Mouse (Mus musculus): ENCODE results near the gene Bcam.
A peak's percentile ranks its signal among the peaks of the same experiment; 100 is the strongest.
"Not testable (repeated sequence)": the region's sequence is repeated elsewhere in the genome, so short reads cannot be mapped to it uniquely, and the experiment has no call there.

Bcam gene

DNA sequence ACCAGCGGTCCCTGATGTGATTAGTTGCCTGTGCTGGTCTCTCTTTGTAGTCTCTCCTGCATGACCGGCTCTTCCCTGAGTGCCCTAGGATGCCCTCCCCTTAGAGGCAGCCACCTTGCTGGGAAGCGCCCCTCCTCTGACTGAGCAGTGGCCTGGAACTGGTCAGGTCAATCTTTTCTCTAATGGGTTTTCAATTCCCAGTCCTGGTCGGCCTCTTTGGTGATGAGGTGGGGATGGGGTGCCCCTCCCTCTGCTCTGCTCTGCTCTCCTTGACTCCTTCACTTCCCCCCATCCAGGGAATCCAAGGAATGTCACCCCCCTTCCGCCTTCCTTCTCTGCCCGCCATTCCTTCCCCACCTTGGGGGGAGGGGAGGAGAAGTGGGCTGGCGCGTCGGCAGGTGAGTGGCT, at the start of gene Bcam:
TSS of gene Bcam (minus strand) at position 33 of the 408 bp plus-strand sequence.
- DNase-seq (ENCODE audit: low spot score): no peak

DNA sequence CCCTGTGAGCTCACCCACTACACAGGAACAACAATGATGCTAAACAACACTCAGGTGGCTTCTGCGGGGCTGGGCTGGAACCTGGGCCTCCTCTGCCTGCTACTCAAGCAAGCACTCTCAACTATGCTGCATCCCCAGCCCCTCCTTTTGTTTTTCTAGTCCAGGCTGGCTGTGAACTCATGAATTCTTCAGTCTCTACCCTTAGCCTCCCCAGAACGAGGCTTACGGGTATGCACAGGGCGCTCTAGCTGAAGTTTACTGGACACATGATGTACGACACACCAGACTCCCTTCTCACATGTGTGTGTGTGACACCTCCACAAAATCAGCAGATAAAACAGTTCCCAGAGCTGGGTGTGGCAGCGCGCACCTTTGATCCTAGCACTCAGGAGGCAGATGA, 48.1 kb upstream of the Bcam start:
- no peak for DNase-seq (ENCODE audit: low spot score)

DNA sequence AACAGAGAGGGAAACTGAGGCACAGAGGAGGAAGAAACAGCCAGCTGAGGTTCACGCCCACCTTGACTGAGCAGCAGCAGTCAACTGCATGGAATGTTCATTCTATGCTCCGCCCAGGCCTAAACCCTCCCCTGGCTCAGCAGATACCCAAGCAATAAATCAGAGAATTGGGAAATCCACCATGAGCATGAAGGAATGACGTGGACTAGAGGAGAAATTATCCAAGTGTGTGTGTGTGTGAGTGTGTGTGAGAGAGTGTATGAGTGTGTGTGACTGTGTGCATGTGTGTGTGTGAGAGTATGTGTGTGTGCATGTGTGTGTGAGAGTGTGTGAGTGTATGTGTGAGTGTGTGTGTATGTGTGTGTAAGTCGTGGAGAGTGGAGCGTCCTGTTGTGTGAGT, 47.6 kb upstream of the Bcam start:
- DNase-seq (ENCODE audit: low spot score): no peak

DNA sequence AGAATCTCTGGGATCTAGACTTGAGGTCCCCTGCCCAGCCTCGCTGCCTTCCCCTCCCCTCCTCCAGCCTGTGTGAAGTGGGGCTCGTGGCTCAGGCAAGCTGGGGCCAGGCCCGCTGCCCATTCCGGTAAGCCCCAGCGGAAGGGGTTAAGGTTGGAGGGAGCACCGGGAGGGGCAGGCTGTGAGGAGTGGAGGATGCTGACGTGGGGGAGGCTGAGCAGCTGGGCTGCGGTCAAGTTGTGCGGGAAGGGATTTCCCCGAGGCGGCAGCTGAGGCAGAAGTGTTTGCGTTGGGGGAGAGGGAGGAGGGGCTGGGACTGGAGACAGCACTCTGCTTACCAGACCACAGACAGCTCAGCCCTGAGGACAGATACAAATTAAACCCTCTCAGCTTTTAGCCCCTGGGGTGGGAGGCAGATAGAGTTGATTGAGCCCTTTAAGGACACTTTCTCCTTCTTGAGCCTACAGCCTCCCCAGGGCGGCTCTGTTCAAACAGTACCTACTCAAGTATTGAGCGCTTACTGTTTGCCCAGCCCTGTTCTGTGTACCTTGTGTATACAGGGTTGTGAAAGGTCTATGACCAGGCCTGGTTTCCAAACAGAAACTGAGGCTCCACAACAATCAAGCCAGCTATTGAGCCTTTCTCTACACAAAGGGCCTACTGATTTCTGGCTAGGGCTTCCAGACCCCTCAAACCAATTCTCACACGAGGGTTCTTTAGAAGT, 46.7 kb upstream of the Bcam start:
- DNase-seq (ENCODE audit: low spot score): no peak

DNA sequence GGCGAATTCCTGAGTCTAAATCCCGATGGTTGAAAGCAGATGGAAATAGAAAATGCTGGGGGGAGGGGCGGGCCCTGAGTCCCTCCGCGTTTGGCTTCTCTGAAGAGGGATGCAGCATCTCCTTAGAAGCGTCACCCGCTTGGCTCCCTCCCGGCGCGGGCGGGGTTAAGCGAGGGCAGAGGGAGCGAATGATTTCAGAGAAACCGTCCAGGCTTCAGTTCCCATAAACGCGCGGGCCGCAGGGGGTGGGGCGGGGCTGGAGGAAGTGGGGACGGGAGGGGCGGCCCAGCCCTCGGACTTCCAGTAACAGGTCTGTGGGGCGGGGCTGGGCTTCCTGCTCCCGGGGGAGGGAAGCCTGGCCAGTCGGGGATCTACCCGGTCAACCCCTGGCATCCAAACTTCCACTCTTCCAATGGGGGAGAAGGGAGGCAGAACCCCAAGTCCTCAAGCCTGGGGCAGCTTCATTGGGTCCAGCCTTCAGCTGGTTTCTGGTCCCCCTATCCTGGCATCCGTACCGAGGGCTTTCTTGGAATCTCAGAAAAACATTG, 45.5 kb upstream of the Bcam start:
- peak; percentile 40 for DNase-seq (ENCODE audit: low spot score)

DNA sequence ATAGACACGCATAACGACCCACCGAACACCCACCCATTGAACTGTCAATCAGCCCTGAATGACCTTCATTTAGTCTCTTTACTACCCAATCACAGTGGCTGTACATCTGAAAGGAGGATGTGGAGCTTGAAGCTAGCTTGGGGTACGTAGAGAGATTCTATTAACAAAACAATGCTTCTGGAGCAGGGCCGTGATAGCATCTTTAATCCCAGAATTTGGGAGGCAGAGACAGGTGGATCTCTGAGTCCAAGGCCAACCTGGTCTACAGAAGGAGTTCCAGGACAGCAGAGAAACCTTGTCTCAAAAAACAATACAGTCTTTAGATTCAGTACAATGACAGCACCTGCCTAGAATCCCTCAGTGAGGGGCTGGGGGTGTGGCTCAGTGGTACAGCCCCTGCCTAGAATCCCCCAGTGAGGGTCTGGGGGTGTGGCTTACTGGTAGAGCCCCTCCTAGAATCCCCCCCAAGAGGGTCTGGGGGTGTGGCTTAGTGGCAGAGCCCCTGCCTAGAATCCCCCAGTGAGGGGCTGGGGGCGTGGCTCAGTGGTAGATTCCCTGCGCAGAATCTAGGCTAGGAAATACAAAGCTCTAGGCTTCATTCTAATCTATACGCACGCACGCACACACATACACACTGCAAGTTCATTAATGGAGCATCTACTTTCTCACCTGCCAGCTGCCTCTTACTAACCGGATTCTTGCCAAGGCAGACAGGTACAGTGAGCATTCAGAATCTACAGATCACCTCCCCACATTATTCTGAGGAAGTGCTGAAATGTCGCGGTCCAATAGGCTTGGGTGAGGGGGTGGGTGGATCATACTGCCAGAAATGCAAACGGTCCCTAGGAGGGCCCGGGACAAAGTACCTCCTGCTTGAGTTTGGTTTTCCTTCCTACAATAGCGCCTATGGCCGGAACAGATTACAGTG, 44.7 kb upstream of the Bcam start:
- DNase-seq (ENCODE audit: low spot score): no peak

DNA sequence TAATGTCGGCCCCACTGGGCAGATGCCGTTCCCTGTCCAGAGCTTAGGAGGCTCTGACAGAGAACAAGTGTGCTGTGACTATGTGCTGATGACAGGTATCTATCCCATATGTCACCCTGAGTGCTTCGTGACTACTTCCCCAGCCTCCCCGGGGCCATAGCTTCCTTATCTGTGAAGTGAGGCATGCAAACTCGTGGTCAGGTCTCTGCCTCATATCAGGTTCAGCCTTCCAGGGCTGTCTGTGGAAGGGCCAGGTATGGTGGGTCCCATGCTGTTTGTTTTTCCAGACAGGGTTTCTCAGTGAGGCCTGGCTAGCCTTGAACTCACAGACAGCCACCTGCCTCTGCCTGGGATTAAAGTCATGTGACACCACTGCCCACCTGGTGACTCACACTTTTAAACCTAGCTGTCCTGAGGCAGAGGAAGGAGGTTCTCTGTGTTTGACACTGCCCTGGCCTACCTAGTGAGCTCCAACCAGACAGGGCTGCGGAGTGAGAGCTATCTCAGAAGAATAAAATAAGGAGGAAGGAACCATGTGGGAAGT, 42.8 kb upstream of the Bcam start:
- DNase-seq (ENCODE audit: low spot score): no peak

DNA sequence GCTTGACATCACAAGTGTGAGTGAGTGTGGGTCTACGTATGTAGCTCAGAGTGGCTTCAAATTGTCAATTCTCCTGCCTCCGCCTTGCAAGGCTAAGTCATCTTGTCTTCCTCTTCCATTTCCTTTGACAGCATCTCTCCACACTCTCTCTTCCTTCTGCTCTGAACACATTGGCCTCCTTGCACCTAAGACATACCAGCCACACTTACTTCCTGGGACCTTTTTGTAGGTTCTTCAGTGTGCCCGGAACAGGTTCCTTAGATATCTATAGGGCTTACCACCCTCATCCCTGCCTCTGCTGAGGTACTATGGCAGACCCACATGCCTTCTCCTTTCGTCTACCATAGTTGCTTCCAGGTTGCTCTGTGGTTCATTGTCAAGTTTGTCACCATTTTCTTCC, 42.3 kb upstream of the Bcam start:
- no peak for DNase-seq (ENCODE audit: low spot score)

DNA sequence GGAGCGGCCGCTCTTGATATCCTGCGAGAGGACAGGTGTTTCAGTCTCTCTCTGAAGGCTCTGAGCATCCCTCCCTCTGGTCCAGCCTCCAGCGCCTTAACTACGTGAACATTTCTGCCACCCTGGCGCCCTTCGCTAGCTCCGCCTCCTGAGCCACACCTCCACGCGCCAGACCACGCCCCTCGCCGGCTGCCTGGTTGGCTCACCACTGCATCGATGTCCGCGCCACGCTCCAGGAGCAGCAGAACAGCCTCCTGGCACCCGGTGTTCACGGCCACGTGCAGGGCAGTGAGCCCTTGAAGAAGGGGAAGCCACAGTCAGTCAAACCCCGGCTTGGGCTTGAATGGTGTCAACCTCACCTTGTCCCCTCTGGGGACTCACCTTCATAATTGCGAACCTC, 40.3 kb upstream of the Bcam start:
- no peak for DNase-seq (ENCODE audit: low spot score)

DNA sequence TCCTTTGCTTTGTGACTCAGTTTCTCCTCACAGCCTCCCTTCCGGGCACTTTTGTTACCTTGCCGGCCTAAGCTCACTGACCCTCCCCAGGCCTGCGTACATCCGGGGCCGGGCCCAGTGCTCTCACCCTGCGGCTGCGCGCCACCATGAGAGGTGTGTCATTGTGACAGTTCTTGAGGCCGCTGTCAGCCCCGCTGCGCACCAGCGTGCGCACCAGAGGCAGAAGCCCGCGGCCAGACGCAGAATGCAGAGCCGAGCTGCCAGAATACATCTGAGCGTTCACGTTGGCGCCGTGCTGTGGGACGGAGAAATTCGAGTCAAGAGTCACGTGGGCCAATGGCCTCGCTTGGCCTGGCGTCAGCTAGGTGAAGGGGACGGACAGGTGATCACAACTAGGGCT, 38.6 kb upstream of the Bcam start:
- DNase-seq (ENCODE audit: low spot score): no peak

DNA sequence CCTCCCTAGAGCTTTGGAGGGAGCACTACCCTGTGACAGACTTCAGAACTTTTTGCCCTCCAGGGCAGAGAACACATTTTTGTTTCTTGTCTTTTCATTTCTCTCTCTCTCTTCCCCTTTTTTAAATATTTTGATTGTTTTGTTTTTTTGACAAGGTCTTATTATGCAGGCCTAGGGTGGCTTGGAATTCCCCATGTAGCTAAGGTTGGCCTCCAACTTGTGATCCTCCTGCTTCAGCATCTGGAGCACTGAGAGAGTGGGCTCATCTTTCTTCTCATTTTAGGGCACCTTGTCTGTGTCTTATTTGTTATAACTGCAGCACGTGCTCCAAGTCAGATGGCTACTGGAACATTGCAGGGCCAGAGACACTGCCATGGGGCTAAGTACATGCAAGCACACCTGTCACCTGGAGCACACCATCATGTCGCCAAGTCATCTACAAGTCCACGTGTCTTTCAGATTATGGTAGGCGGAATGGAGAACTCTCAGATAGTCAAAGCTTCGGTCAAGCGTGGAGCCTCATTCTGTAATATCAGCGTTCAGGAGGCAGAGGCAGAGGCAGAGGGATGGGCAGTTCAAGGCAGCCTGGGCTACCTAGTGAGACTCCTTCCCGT, 35.6 kb upstream of the Bcam start:
- DNase-seq (ENCODE audit: low spot score): no peak

DNA sequence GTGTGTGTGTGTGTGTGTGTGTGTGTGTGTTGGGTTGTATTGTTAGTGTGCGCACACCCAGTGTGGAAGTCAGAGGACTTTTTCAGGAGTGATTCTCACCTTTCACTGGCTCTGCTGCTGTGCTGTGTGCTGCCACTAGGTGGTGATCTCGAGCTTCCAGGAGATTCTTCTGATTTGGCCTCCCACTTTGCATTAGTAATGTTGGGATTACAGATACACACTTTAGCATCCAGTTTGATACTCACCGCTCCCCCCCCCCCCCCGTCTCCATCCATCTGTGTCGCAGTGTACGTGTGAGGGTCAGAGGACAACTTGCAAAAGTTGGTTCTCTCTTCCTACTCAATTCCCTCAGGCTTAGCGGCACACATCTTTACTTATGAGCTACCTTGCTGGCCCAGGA, 32.2 kb upstream of the Bcam start:
- no peak for DNase-seq (ENCODE audit: low spot score)

DNA sequence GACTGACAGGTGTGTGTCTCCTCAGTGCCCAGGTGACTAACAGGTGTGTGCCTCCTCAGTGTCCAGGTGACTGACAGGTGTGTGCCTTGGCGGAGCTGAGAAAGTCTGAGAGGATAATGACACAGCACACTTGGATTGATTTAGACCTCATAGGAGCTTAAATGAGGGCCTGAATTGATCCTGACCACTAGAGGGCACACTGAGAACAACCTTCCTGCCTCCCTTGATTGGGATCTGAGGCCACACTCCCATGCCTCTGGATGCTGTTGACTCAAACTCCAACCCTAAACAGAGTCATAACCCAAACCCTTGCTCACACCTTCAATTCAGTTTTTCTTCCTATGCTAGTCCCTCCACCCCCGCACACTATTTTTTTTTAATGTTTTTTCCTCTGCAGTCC, 29.9 kb upstream of the Bcam start:
- no peak for DNase-seq (ENCODE audit: low spot score)

DNA sequence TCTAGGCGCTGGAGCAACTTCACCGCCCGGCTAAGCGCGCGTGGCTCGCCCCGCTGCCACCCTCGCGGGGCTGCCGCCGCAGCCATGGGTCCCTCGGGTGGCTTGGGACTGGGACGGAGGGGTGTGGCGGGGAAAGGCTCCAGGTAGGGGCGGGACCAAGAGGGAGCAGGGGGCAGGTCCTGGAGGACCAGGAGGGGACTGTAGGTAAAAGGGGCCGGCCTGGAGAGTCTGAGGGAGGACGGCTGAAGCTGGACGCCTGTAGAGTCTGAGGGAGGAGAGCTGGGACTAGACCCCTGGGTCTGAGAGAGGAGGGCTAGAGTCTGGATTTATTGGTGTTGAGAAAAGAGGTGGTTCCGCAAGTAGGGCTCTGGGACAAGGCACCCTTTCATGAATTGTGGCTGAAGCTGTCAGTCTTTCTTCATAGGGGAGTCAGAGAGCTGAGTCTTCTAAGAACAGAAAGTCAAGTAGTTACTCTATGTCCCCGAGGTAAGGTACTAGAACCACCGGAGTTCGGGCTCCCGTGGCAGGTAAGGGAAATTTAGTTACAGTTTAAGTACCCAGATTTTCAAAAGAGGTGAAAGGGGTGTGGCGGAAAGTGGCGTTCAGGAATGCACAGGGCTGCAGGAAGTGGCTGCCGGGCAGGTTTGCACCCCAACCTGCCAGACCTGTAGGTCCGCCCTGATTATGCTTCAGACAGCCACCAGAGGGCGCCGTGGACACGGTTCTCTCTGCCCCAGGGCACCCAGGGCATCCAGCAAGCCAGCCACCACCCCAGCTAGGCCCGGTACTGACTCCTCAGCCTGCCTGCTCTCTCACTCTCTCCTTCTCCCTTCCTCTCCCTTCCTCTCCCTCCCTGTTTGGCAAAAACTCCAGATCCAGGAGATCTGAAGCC, 26.1 kb upstream of the Bcam start, which contains the start of gene Cblc:
TSS of gene Cblc (minus strand) at position 113 of the 892 bp plus-strand sequence.
- no peak for DNase-seq (ENCODE audit: low spot score)

DNA sequence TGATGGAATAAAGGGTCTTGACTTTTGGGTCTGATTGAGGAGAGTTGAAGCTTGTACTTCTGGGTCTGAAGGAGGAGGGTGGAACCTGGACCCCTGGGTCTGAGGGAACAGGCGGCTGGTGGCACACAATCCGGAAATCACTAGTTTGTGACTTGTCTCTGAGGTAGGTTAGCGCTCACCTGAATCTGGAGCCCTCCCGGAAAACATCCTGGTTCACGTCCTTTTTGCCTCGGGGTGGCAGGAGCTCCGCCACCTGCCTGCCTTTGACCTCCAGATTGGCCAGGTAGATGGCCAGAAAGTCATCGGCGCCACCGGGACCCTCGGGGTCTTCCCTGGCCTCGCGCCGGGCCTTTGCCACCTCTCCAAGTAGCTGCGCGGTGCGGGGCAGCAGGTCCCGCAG, 25.4 kb upstream of the Bcam start:
- DNase-seq (ENCODE audit: low spot score): no peak

DNA sequence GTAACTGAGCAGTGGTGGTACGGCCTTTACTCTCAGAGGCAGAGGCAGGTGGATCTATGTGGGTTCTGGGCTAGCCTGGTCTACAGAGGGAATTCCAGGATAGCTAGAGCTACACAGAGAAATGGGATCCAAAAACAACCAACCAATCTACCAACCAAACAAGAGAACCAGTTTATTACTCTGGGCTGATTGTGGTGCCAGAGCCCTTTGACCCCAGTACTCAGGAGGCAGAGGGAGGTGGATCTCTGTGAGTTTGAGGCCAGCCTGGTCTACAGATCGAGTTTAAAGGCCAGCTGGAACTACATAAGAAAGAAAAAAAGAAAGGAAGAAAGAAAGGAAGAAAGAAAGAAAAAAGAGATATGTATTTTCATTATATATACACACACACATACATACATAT, 24.4 kb upstream of the Bcam start:
- DNase-seq (ENCODE audit: low spot score): no peak

DNA sequence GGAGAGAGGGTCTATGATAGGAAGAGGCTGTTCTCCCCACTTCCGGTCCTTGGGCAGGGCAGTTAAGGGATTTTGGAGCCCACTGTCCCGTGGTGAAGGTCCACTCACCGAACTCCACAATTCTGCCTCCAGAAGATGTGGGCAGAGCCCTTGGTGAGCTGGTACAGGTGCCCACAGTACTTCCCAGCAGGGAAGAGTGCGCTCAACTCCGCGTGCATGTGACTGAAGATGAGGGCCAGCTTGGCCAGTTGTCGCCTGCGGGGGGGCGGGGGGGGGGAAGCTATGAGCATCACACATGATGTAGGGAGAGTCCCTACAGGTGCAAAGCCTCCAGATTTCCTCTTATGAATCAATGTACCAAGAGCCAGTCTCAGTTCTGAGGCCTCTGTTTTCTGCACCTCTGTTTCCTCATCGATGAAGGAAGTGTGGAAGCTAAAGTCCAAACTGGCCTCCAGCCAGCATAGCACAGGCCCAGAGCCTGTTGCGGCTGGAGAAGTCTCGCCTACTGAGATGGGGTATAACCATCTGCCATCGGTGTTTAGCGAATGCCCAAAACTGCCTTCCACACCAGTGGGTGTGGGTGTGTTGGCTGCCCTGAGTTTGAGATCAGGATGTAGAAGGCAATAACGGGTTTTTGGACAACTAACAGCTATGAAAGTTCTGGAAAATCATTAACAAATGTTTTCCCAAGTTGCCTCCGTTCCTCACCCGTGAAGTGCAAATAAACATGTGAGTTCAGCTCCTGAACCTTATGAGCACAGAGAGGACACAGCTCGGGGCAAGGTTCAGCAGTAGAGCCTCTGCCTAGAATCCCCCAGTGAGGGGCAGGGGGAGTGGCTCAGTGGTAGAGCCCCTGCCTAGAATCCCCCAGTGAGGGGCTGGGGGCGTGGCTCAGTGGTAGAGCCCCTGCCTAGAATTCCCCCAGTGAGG, 22.1 kb upstream of the Bcam start:
- DNase-seq (ENCODE audit: low spot score): no peak

DNA sequence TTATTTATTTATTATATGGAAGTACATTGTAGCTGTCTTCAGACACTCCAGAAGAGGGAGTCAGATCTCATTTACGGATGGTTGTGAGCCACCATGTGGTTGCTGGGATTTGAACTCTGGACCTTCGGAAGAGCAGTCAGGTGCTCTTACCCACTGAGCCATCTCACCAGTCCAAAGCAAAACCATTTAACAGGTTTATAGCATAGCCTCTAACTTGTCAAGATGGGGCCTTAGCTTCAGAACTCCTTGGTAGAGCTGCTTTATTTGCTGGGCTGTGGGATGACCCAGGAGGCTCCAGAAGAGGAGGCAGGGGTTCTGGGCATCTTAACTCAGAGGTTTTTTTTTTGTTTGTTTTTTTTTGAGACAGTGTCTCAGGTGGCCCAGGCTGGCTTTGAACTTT, 20.7 kb upstream of the Bcam start:
- DNase-seq (ENCODE audit: low spot score): not testable (repeated sequence)

DNA sequence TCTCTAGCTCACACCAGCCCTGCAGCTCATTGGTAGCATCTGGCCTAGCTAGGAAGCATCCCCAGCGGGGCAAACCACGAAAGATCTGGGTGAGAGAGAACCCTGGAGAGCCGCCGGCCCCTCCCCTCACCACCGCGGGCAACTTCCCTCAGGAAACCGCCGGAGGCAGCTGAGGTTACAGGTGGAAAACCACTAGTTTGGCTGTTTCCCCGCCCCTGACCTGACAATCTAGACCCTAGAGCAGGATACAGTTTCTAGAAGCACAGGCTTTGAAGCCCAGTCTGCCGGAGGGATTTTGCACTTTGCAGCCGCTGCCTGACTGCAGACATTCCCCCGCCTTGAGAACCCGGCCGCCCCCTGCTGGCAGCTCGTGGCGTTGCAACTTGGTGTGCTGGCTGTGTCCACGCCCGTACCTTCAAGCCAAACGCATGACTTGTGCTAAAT, 19.1 kb upstream of the Bcam start:
- DNase-seq (ENCODE audit: low spot score): peak; percentile 66

DNA sequence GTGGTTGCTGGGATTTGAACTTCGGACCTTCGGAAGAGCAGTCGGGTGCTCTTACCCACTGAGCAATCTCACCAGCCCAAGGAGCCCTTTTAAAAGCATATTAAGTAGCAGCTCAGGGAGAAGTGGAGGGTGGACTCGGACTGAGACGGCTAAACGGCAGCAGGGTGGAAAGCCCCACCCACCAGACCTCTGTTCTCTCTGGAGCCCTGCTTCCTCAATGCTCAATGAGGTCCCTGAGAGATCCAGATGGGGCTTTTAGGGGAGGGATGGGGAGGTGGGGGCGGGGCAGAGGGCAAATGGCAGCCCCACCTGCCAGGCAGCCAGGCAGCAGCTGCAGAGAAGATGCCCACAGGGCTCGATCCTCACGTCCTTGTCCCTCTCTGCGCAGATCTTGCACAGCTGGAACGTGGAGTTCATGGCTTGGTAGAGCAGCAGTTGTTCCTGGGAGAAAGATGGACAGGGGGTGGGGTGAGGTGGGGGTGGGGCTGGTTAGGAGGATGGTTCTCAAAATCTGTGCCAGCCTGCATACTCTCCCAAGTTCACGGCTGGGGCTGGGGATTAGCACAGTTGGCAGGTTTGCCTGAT, 15.2 kb upstream of the Bcam start:
- no peak for DNase-seq (ENCODE audit: low spot score)

Measured in left cerebral cortex, adult 11 months (tissue).